Mouse (Mus musculus) embryonic facial prominence, embryonic 10.5 days (tissue): ENCODE data around the gene Large2. TPM values are rescaled to one million over a fixed set of nuclear protein-coding genes. Genes with fewer than 3 reads are reported as not detected.
A peak's percentile ranks its signal among the peaks of the same experiment; 100 is the strongest.

Experiments
- DNase-seq: peaks from one replicate; pipeline ENCODE4 v3.0.0-alpha.2; 2017; ENCODE audit warnings: low spot score
- H3K27ac ChIP-seq: fragments of 300-500 bp; sonication (generic); replicated peaks from 2 replicates; pipeline ENCODE4 v1.5.1; 2016; ENCODE audit warnings: mild to moderate bottlenecking
- H3K27me3 ChIP-seq: fragments of 300-500 bp; sonication (generic); replicated peaks from 2 replicates; pipeline ENCODE4 v1.6.1; 2016; ENCODE audit warnings: low read depth, mild to moderate bottlenecking; ENCODE audit not compliant: poor library complexity, severe bottlenecking
- H3K36me3 ChIP-seq: fragments of 300-500 bp; sonication (generic); replicated peaks from 2 replicates; pipeline ENCODE4 v1.6.1; 2016; ENCODE audit warnings: mild to moderate bottlenecking, moderate library complexity
- H3K4me1 ChIP-seq: fragments of 300-500 bp; sonication (generic); 2 replicates; pipeline ENCODE4 v1.6.1; 2016
- H3K4me3 ChIP-seq: fragments of 300-500 bp; sonication (generic); 2 replicates; pipeline ENCODE4 v1.5.1; 2016; ENCODE audit warnings: mild to moderate bottlenecking, moderate library complexity
- H3K9me3 ChIP-seq: fragments of 300-500 bp; sonication (generic); 2 replicates; pipeline ENCODE4 v1.6.1; 2016; ENCODE audit warnings: mild to moderate bottlenecking
- WGBS: fragments of 180-500 bp; shearing (Covaris S2); methylation state at CpG from one replicate; pipeline ENCODE4 v1.1.7; 2016; 5-methylcytosine and 5-hydroxymethylcytosine counted together
- polyA plus RNA-seq: library from polyadenylated mRNA; unstranded; fragments of >200 nt; fragmentation: Nextera tagmentation; extraction: Ambion mirVana; gene quantifications from 2 replicates; pipeline ENCODE4 v1.2.1, GENCODE M21; 2016

The Large2 gene
- polyA plus RNA-seq, 1 experiment from 2014 or later, result 10.2 TPM

GRCm38 (mm10) chr2:92376300-92376699, 1.6 kb upstream of the Large2 start:
- Histone ChIP-seq H3K4me1 (peaks cover 51% of the 10 kb centered on the region), H3K36me3 (peaks cover 41% of the 10 kb centered on the region), H3K9me3 (no peaks in the 10 kb centered on the region), H3K27ac (no peak overlapping the region), H3K27me3 (peaks cover 28% of the 10 kb centered on the region), H3K4me3 (peak overlapping the region; percentile 85)
- DNase-seq, result no peak
- 82% methylated on average over 6 of the region's 6 CpGs for WGBS

- Histone ChIP-seq H3K9me3 (no peaks in the 10 kb centered on the region), H3K4me3 (peak overlapping the region; percentile 85), H3K27ac (peak overlapping the region; percentile 87), H3K27me3 (peaks cover 33% of the 10 kb centered on the region), H3K4me1 (peaks cover 56% of the 10 kb centered on the region), H3K36me3 (peaks cover 36% of the 10 kb centered on the region)
- 14% methylated on average over 10 of the region's 10 CpGs for WGBS
- DNase-seq, result no peak
Observed at GRCm38 (mm10) chr2:92375788-92376187, 1.1 kb upstream of the Large2 start.

GRCm38 (mm10) chr2:92375099-92375623, 492 bp upstream of the Large2 start:
- peak overlapping the region; percentile 85 for H3K4me3 ChIP-seq
- H3K27ac ChIP-seq, result peak overlapping the region; percentile 87
- H3K4me1 ChIP-seq, result peaks cover 62% of the 10 kb centered on the region
- no peaks in the 10 kb centered on the region for H3K9me3 ChIP-seq
- peaks cover 39% of the 10 kb centered on the region for H3K27me3 ChIP-seq
- H3K36me3 ChIP-seq, result peaks cover 30% of the 10 kb centered on the region
- DNase-seq, result peak; percentile 97
- under 1% methylated on average over 29 of the region's 29 CpGs for WGBS

- Histone ChIP-seq H3K9me3 (no peaks in the 10 kb centered on the region), H3K27ac (peak overlapping the region; percentile 87), H3K4me1 (peaks cover 73% of the 10 kb centered on the region), H3K4me3 (0 out of 2 replicates have a peak overlapping the region, but pooled peaks have one; percentile 8), H3K27me3 (peaks cover 56% of the 10 kb centered on the region), H3K36me3 (peaks cover 12% of the 10 kb centered on the region)
- no peak for DNase-seq
- WGBS, result 84% methylated on average over 11 of the region's 11 CpGs
Observed at GRCm38 (mm10) chr2:92373437-92373813, 1.2 kb downstream of the Large2 start.

GRCm38 (mm10) chr2:92372767-92373436, 1.8 kb downstream of the Large2 start:
- 44% methylated on average over 9 of the region's 9 CpGs for WGBS
- Histone ChIP-seq H3K27me3 (peaks cover 56% of the 10 kb centered on the region), H3K4me3 (peak overlapping the region; percentile 67; the same call in 1 of the 2 replicates), H3K9me3 (no peaks in the 10 kb centered on the region), H3K4me1 (peaks cover 73% of the 10 kb centered on the region), H3K36me3 (peaks cover 7% of the 10 kb centered on the region), H3K27ac (peak overlapping the region; percentile 87)
- peak; percentile 38 for DNase-seq

- DNase-seq, result peak; percentile 59
- no peaks in the 10 kb centered on the region for H3K36me3 ChIP-seq
- peak overlapping the region; percentile 87 for H3K27ac ChIP-seq
- 10% methylated on average over 10 of the region's 10 CpGs for WGBS
- H3K4me1 ChIP-seq, result peaks cover 81% of the 10 kb centered on the region
- H3K27me3 ChIP-seq, result peaks cover 56% of the 10 kb centered on the region
- H3K9me3 ChIP-seq, result no peaks in the 10 kb centered on the region
- H3K4me3 ChIP-seq, result peak overlapping the region; percentile 67; the same call in 1 of the 2 replicates
Observed at GRCm38 (mm10) chr2:92371971-92372690, 2.5 kb downstream of the Large2 start.

- peaks cover 56% of the 10 kb centered on the region for H3K27me3 ChIP-seq
- no peaks in the 10 kb centered on the region for H3K9me3 ChIP-seq
- H3K36me3 ChIP-seq, result peaks cover 5% of the 10 kb centered on the region
- 1% methylated on average over 45 of the region's 45 CpGs for WGBS
- peaks cover 79% of the 10 kb centered on the region for H3K4me1 ChIP-seq
- peak; percentile 89 for DNase-seq
- peak overlapping the region; percentile 67 for H3K4me3 ChIP-seq
- H3K27ac ChIP-seq, result peak overlapping the region; percentile 87
Observed at GRCm38 (mm10) chr2:92370821-92371805, 3.6 kb downstream of the Large2 start.

GRCm38 (mm10) chr2:92370375-92370774, 4.3 kb downstream of the Large2 start:
- Histone ChIP-seq H3K4me3 (peak overlapping the region; percentile 67), H3K36me3 (peaks cover 12% of the 10 kb centered on the region), H3K27me3 (peaks cover 56% of the 10 kb centered on the region), H3K4me1 (peaks cover 71% of the 10 kb centered on the region), H3K9me3 (no peaks in the 10 kb centered on the region), H3K27ac (peak overlapping the region; percentile 87)
- WGBS, result 10% methylated on average over 19 of the region's 19 CpGs
- DNase-seq, result no peak

- Histone ChIP-seq H3K9me3 (no peaks in the 10 kb centered on the region), H3K4me1 (peaks cover 45% of the 10 kb centered on the region), H3K4me3 (no peak overlapping the region), H3K27ac (no peak overlapping the region), H3K27me3 (peaks cover 41% of the 10 kb centered on the region), H3K36me3 (peaks cover 40% of the 10 kb centered on the region)
- no peak for DNase-seq
- WGBS, result 46% methylated on average over 20 of the region's 20 CpGs
Observed at GRCm38 (mm10) chr2:92367383-92368029, 7.2 kb downstream of the Large2 start.

- H3K4me3 ChIP-seq, result no peak overlapping the region
- DNase-seq, result no peak
- no peaks in the 10 kb centered on the region for H3K9me3 ChIP-seq
- H3K4me1 ChIP-seq, result peaks cover 26% of the 10 kb centered on the region
- 92% methylated on average over 10 of the region's 10 CpGs for WGBS
- peaks cover 53% of the 10 kb centered on the region for H3K36me3 ChIP-seq
- peaks cover 21% of the 10 kb centered on the region for H3K27me3 ChIP-seq
- no peak overlapping the region for H3K27ac ChIP-seq
Observed at GRCm38 (mm10) chr2:92365568-92365967, 9.1 kb downstream of the Large2 start.

- Histone ChIP-seq H3K4me3 (no peak overlapping the region), H3K9me3 (no peaks in the 10 kb centered on the region), H3K27ac (no peak overlapping the region), H3K36me3 (peaks cover 68% of the 10 kb centered on the region), H3K27me3 (peaks cover 7% of the 10 kb centered on the region), H3K4me1 (peaks cover 11% of the 10 kb centered on the region)
- WGBS, result 90% methylated on average over 4 of the region's 4 CpGs
- DNase-seq, result no peak
Observed at GRCm38 (mm10) chr2:92364086-92364485, 10.6 kb downstream of the Large2 start.
